Mouse (Mus musculus) gastrocnemius, adult 8-10 months (tissue): Measurements from ENCODE around the gene Gm20518. TPM values are rescaled to one million over a fixed set of nuclear protein-coding genes. Genes with fewer than 3 reads are reported as not detected.

Source experiments
- total RNA-seq, 4 experiments: library from RNA; stranded (reverse); gene quantifications; 2 replicates each; pipeline ENCODE4 v1.2.4; 2022

Gm20518 gene
- total RNA-seq, 4 experiments from 2014 or later = 0.10 to 0.13 (median 0.12) TPM

Other genes with a start within 250 kb of the Gm20518 start
- gene Ccdc74a, start 245.2 kb downstream of the Gm20518 start, total RNA-seq = under 1 TPM in 2 of 4 experiments, not detected in 2; 0.41 to 0.81 TPM
- 10 to 100 TPM; 11.7 to 16.7 (median 14.4) TPM for gene Med15, start 158.8 kb downstream of the Gm20518 start, total RNA-seq
- gene Klhl22, start 132.1 kb downstream of the Gm20518 start, total RNA-seq = 10 to 100 TPM; 20.1 to 30.6 (median 25.4) TPM
- 1 to 10 TPM; 1.1 to 3.3 (median 2.4) TPM for gene Scarf2, start 94.4 kb downstream of the Gm20518 start, total RNA-seq
- gene B830017H08Rik, start 58.5 kb downstream of the Gm20518 start, total RNA-seq = not detected
- gene Car15, start 53.3 kb downstream of the Gm20518 start, total RNA-seq = 1 to 10 TPM in 2 of 4 experiments, under 1 TPM in 2; 0.46 to 1.1 (median 0.81) TPM
- under 1 TPM in 1 of 4 experiments, not detected in 3; 0.07 TPM for gene Tssk1, start 2.6 kb upstream of the Gm20518 start, total RNA-seq
- gene Dgcr2, start 6.9 kb upstream of the Gm20518 start, total RNA-seq = 10 to 100 TPM; 19.1 to 22.8 (median 20.5) TPM
- not detected for gene Tssk2, start 7.0 kb upstream of the Gm20518 start, total RNA-seq
- 1 to 10 TPM; 6.0 to 6.6 (median 6.2) TPM for gene Ess2, start 19.7 kb upstream of the Gm20518 start, total RNA-seq
- gene Gsc2, start 23.4 kb upstream of the Gm20518 start, total RNA-seq = not detected
- 1 to 10 TPM; 1.1 to 6.7 (median 3.7) TPM for gene Slc25a1, start 36.5 kb upstream of the Gm20518 start, total RNA-seq
- gene Vpreb2, start 88.8 kb upstream of the Gm20518 start, total RNA-seq = not detected
- gene Dgcr6, start 161.2 kb upstream of the Gm20518 start, total RNA-seq = 10 to 100 TPM; 48.2 to 56.8 (median 51.2) TPM
- gene Prodh, start 198.5 kb upstream of the Gm20518 start, total RNA-seq = 10 to 100 TPM in 2 of 4 experiments, 1 to 10 TPM in 2; 7.8 to 16.8 (median 9.7) TPM
- gene Rtn4r, start 236.0 kb upstream of the Gm20518 start, total RNA-seq = under 1 TPM in 1 of 4 experiments, not detected in 3; 0.15 TPM